Mouse (Mus musculus): ENCODE results near the gene Sf3b5. TPM values are rescaled to one million over a fixed set of nuclear protein-coding genes. Genes with fewer than 3 reads are reported as not detected.

Gene Sf3b5
- 59.6 and 59.8 TPM in 2 replicates for polyA plus RNA-seq (2021; fragmentation: Nextera tagmentation)
- long read RNA-seq, experiment 1, transcript Sf3b5-201 (1 exons, 3,841 nt): major isoform, 209 of 209 reads
- long read RNA-seq, experiment 1, partial matches to known transcripts: 0 of 209 reads
- long read RNA-seq, experiment 1, other reads (novel, unspliced or antisense): 0 of 209 reads
- long read RNA-seq, experiment 2, transcript Sf3b5-201 (1 exons, 3,841 nt): major isoform, 25 of 25 reads
- long read RNA-seq, experiment 2, partial matches to known transcripts: 0 of 25 reads
- long read RNA-seq, experiment 2, other reads (novel, unspliced or antisense): 0 of 25 reads

DNA sequence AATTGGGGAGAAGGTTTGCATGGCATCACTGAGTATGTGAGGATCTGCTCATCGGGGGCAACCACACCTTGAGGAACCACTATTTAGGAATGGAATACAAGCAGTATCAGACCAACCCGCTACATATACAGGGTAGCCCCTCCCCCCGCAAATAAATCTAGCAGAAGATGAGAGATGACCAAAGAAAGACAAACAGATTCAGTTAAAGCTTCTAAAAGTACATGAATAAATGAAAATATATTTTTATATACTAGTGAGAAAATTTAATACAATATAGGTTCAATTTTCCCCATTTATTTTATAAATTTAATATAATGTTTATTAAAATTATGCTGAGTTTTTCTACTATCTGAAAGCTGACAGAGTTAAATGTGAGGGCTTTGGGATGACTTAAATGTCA is at the start of gene Sf3b5:
Gene Sf3b5 (plus strand): TSS at position 301 of the 400 bp plus-strand sequence.

DNA sequence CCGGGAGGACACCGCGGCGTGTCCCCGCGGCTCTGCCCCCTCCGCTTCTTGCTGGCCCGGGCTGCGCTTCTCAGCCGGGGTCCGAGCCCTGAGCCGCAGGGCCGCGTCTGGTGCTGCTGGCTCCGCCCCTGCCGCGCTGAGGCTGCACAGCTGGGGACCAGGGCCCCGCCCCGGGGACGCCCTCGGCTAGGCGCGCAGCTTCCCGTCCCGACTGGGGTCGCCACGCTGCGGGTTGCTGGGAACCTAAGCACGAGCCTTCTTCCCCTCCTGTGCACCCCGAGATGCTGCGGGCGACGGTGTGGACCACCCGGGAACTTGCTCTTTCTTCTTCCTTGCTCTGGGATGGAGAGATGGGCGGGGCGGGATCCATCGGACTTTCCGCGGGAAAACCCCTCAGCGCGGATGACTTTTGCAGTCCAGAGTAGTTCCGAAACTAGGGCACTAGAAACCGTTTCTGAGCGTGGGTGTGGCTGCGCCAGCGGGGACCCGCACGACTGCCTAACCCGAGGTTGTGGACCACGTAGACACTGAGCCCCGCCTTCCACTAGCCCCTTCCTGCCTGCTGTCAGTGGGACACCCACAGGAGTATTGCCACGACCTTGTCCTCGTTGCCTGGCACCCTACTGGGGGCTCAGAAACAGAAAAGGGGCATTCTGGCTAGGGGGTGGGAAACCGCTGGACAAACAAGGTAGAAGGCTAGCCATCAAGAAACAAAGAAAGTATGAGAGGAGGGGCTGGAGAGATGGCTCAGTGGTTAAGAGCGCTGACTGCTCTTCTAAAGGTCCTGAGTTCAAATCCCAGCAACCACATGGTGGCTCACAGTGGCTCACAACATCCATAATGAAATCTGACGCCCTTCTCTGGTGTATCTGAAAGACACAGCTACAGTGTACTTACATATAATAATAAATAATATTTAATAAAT is 40.7 kb upstream of the Sf3b5 start, which contains the start of gene Stx11:
Gene Stx11 (minus strand): TSS at position 148 of the 925 bp plus-strand sequence.

Other genes with a start within 250 kb of the Sf3b5 start
- gene Utrn, start 136.0 kb upstream of the Sf3b5 start, polyA plus RNA-seq (2021; fragmentation: Nextera tagmentation): 8.3 and 10.5 TPM in 2 replicates
- gene Stx11, start 41.0 kb upstream of the Sf3b5 start, polyA plus RNA-seq (2021; fragmentation: Nextera tagmentation): 0.06 and 0.24 TPM in 2 replicates
- 7.1 and 7.5 TPM in 2 replicates for gene Plagl1, start 55.2 kb downstream of the Sf3b5 start, polyA plus RNA-seq (2021; fragmentation: Nextera tagmentation)
- gene Zc2hc1b, start 172.7 kb downstream of the Sf3b5 start, polyA plus RNA-seq (2021; fragmentation: Nextera tagmentation): not detected in 2 replicates
- gene Ltv1, start 187.8 kb downstream of the Sf3b5 start, polyA plus RNA-seq (2021; fragmentation: Nextera tagmentation): 16.6 and 18.2 TPM in 2 replicates